Mouse (Mus musculus) adipocyte (in vitro differentiated cells): ENCODE results near the gene Schip1.
A peak's percentile ranks its signal among the peaks of the same experiment; 100 is the strongest.

ENCODE experiments used
- DNase-seq: peaks from one replicate; pipeline ENCODE4 v3.0.0-alpha.2; 2016; ENCODE audit warnings: low spot score

The Schip1 gene

DNA sequence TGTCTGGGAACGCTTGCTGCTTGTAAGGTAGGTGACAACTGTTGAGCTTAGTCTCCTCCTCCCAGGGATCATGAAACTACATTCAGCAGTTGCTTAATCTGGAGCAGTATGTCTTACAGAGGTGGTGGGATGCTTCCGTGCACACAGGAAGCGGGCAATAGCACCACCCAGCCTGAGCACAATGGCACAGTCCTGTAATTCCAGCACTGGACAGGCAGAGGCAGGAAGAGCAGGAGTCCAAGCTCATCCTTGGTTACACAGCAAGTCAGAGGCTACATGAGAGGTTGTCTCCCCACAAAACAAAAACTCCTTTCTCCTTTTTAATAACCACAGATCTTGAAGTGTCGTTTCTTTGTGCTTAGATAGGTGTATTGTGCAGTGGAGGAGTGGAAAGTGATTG lies 447.1 kb downstream of the Schip1 start:
- no peak for DNase-seq

DNA sequence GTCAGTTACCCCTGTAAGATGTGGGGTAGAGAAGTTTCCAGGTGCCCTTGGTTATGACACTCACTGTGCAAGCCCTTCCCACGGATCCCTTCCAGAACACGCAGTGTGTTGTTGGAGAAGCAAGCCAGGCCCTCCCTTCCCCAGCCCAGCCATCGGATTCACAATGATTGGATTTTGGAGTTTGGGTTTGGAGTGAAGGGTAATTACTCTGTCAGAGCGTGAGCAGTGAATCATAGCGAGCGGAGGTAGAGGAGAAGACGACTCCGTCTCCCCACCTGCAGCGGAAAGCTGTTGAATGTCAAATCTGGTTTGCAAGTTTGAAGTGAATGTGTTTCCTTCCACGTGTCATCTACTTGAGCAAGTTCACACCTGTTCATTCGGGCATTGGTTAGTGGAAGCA lies 447.7 kb downstream of the Schip1 start:
- DNase-seq: no peak

DNA sequence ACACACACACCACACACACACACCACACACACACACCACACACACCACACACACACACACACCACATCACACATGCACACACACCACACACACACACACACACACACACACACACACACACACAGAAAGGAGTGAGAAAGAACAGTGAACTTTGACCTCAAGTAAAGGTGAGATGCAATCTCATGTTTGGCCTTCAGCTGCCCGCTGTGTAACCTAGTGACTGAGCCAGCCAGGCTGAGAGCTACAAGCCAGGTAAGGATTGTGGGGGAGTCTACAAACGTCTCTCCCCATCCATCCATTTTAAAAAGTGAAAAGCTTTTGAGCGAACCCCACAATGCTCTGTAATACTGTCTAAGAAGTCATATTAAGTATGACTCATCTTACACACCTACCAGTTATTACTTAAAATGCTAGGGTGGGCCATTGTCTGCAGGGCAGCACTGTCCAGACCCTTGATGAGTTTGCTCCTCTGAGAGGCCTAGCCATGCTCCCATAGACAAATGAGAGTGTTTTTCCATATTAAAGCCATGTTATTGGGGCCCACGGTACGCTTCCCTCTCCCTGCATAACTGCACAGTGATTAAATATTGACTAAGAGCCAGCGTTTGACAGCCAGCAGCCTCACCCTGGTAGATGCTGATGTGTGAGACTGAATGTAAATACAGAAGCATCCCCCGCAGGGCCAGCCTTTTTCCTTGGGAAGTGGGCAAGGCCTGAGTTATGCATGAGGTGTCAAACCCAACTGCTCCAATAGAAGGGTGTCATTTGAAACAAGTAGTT lies 448.9 kb downstream of the Schip1 start:
- DNase-seq: no peak

DNA sequence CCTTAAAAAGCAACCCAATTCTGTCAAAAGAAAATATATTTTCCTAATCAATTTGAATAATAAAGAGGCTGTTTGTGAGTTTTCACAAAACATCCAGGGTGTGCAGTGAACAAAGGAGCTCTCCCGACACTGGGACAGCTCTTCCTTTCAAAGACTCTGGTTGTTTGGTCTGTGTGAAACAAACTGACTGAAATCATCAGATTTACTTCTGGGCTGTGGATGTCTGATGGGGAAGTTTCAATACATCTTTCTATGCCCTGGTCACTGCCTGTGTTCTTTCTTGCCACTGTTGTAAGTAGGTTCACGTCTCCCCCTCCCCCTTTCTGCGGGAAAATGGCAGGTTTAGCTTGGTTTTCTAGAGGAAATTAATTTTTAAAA lies 449.5 kb downstream of the Schip1 start:
- DNase-seq: no peak

DNA sequence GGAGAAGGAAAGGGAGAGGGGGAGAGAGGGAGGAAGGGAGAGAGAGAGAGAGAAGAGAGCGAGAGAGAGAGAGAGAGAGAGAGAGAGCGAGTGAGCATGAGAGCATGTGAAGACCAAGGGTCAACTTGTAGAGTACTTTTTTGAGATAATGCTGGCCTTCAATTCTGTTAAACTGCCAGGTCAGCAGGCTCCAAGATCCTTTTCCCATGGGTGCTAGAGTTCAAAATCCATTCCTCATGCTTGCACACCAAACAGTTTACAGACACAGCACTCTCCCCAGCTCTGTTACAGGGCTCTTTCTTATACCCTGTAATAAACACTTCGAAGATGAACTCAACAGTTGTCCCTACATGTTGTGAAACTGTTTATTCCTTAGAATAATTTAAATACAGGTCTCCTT lies 450.1 kb downstream of the Schip1 start:
- peak; percentile 42 for DNase-seq

DNA sequence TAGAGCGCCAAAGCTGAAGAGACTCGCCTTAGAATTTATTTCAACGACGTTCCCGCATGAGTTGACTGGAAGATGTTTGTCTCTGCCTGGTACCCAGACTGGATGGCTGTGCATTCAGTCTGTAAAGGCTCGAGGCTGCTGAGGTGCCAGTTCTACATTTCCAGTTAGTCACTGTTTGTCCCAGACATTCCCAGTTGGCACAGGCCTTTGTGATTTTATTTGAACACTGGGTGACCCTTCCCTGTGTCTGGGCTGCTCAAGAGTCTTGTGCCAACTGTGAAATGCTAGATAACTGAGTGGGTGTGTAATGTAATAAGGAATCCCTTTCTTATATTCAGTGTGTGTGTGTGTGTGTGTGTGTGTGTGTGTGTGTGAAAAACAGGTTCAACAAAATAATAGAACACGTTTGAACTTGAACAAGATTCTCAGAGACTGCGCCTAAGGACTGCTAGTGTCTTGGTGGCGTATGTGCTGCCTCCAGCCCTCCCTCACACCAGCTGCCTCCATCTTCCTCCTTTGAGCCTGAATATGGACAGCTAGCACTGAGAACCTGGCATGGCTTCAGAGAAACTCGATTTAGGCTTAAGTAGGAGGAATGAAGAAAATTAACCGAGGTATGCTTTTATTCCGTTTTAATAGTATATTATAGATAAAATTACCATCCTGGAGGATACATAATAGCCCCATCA lies 451.9 kb downstream of the Schip1 start:
- peak; percentile 35 for DNase-seq

DNA sequence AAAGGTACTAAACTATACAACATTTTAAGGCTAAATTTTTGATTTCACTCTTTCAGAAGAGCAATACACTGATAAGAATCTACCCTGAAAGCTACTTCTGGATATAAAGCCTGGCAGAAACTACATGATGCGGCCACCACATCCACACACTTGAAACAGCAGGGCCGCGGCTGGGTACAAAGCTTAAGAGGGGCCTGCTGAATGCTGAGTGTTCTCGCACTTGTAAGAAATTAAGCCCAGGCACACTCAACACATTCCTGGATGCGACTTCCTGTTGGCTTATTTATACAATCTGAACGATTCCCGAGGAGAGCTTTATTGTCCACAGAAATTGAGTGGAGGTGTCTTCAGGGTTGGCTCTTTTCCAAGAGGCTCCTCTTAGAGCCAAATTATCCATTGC lies 452.6 kb downstream of the Schip1 start:
- no peak for DNase-seq

DNA sequence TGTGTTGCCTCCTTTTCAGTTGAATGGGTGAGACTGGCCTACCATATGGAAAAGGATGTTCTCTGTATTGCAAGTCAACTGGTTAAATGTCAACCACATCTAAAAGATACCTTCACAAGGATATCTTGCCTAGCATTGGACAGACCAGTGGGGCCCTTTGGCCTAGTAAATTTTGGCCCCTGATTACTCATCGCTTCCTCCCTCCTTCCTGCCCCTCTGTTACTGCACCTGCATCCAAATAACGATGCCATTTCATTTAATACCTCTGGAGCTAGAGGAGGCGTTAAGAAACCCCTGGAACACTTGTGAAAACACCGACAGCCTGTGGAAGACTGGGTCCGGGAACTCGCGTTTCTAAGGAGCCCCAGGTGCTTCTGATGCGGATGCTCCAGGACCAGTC lies 453.4 kb downstream of the Schip1 start:
- DNase-seq: no peak

DNA sequence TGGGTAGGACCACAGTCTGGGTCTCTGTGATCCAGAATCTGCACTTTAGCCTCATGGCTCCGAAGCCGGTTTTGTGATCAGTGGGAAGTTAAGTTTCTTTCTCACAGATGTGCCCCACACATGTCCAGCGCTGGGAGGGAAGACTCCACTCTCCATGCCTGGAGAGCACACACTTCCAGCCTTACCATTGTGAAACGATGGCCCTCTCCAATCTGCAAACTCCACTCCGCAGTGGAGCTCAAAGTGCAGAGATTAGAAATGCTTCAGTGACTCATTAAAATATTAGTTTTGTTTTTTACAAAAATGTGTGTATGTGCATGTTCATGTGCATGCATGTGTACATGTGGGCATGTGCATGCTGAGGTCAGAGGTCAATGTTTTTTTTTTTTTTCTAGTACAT lies 454.0 kb downstream of the Schip1 start:
- DNase-seq: no peak

DNA sequence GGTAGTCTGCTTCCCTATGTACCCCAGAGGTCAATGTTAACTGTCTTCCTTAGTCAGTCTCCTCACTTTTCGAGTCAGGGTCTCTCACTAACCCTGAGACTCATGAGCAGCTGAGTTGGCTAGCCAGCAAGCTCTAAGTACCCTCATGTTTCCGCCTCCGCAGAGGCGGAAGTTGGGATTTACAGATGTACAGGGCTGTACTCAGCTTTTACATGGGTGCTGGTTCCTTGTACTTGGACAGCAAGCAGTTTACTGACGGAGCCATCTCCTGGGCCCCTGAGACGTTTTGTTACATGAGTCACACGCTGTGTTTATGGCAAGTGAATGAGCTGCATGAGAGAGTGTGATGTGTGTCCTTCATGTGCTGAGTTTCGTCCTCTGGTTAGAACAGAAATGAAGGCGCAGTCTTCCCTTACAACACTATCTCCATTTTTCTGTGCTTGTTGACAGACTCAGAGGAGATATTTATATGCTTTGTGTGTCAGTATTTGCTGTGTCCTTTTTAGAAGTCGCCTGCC lies 460.8 kb downstream of the Schip1 start:
- no peak for DNase-seq

DNA sequence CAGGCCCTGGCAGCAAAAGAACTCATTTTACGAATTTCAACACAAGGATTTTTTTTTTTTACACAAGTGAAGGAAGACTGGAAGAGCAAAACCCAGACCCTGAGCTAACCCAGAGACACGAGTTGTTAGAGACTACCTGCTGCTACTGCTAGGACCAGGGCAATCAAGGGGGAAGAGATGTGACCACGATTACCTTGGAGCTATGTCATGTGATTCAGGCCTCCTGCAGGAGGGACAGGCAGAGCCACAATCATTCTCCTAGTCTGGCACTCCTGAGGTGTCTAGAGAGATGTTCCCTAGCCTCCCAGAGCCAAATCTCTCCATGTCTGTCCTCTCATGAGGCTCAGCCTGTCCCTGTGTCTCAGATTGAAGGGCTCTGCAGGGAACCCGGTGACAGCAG lies 461.8 kb downstream of the Schip1 start:
- DNase-seq: no peak

DNA sequence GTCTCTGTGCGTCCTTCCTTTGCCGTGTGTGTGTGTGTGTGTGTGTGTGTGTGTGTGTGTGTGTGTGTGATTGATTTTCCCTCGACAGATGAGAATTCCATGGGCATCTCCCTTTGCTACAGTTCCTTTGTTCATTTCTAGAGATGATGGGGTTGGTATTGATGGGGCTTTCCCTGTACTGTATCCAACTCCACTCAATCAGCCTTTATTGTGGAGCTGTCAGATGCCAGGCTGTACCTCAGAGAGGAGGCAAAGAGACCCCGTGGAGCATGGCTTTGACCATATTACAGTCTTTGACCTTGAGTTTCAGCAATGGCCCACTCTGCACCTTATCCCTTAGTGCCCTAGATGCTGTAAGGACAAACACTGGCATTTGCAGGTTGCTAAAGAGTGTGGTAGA lies 462.6 kb downstream of the Schip1 start:
- DNase-seq: no peak

DNA sequence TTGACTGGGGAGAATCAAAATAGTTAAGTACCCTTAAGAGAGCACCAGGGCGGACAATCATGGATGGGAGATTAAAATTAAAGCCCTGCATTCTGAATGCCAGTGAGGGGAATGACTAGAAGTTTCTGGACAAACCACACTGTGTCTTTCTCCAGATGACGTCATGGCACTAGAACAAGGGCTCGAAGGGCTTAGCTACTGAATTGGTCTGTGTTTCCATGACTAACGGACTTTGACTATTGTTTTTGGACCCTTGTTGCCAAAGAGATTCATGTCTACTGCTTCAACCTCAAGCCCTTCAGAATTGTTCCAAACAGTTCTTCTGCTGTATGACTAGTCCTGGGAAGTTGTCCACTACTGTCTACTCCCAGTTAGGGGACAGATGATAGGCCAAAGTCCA lies 467.3 kb downstream of the Schip1 start:
- DNase-seq: no peak

DNA sequence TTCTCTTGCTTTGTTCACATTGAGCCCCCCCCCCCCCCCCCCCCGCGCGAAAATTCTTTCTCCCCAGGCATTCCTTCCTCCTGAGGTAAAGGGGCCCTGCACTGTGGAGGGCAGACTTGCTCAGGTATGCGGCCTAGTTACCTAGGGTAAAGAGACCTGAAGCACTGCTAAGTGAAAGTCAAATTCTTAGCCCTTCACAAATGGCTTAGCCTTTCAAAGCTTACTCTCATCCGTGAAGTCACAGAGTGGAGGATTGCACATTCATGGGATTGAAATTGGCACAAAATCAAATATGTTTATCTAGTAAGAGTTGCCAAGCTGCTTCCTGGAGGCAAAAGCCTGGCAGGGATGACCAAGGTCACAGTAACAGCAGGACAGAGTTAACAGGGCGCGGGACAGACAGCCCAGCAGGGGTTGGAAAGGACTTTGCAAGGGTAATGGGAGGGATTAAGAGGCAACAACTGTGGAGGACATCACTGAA lies 470.0 kb downstream of the Schip1 start:
- peak; percentile 23 for DNase-seq

DNA sequence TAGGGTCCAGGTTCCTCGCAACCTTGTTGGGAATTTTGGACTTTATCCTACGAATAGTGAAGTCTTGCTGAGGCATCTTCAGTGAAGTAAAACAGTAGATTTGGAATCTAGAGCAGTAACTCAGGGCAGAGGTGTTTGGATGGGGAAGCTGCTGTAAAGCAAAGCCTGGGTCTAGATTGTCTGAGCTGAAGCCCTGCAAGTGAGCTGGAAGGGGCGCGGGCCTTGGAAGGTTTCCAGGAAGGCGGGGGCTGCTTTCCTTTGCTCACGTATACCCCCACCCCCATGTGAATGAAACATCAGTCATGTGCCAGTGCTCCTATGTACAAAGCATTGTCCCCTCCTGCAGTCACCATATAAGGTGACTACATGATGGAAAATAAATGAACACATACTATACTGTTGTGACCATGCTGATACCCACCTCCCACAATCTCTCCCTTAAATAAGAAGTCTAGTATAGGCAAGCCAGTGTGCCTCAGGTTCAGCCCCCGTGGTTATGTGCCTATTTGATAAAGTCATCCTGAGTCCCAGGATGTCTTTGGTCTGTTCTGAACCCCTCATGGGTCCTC lies 470.6 kb downstream of the Schip1 start:
- DNase-seq: no peak

DNA sequence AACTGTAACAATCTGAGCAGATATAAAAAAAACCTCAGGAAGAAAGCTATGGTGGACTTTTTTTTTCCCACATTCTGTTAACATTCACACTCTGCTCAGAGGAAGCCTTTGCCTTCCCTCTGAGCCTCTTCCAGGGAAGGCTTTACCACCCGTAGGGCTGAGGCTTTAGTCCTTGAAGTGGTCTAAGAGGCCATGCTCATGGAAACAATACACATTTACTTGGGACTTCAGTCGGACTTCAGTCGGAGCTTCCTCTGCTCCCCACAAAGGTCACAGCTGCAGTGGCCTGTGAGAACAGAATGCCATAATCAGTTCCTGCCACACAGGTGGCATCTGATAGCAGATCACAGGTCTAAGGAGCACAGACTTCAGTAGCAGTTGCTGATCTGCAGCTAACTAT lies 471.5 kb downstream of the Schip1 start:
- DNase-seq: no peak

DNA sequence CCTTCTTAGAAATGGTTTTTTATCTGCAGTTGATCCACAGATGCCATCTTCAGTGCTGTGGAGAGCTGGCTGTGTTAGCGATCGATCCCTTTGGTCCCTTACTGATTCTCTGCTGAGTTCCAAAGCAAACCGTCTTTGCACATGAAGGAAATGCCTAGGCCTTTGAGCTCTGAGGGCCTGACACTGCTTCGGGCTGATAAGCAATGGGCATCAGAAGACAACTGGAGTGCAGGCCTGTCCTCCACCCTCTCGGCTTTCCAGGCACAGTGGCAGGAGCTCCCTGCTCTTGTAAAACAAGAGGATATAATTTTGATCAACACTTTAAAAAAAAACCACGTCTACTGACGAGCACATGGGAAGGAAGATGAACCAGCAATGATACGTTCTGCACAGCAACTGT lies 477.1 kb downstream of the Schip1 start:
- no peak for DNase-seq

DNA sequence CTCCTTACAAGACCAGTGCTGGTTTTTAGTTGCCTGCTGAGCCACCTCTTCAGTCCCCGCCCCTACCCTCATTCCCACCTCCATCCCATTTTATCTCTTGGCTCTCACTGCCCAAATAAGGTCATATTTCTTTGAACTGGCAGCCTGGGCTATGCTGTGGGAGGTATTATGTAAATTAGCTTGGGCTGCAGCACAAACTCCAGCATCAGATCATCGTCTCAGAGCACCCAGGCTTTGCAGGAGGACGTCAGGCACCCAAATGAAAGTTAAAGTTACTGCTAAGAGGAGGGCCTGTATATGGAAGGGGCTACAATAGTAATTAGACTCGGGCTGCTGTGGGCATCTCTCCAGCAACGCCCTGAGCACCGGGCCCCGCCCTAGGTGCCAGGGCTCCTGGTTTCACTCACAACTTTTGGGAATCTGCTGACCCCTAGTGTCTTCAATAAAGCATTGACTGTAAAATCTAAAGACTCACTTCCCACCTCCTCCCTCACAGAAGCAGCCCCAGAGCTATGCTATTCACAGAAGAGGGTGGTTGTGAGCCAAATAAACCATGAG lies 478.4 kb downstream of the Schip1 start:
- peak; percentile 73 for DNase-seq

DNA sequence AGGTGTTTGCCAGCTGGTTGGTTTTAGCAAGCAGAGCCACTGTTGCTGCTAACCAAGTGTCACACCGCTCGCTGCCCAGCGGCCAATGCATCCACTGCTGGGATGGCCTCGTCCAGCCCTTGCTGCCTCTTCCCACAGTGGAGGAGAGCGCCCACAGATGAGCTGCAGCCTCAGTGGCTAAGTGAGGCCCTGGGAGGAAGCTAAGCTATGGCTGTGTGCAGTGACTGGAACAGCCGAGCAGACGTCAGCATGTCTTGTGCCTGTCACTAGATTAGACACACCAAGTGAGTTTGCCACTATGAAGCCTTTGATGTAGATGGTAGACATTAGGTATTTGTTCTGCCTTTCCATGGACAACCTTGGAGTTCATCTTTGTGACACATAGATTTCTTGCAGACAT lies 480.2 kb downstream of the Schip1 start:
- no peak for DNase-seq

DNA sequence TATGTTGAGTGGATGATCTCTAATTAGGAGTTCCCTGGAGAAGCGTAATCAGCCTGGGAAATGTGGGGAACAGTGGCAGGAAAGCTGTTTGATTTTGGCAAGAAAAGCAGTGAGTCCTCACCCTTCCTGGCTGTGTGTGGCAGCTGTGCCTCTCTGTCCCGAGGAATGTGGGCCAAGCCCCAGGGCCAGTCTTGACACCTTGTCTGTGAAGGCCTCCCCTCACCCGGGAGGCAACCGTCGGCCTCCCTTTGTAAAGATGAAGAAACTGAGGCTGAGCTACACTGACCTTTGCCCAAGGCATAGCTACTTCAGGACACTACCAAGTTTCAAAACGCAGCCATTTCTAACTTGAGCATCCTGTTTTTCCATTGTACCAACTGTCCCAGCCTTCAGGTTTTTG lies 481.3 kb downstream of the Schip1 start:
- DNase-seq: no peak

DNA sequence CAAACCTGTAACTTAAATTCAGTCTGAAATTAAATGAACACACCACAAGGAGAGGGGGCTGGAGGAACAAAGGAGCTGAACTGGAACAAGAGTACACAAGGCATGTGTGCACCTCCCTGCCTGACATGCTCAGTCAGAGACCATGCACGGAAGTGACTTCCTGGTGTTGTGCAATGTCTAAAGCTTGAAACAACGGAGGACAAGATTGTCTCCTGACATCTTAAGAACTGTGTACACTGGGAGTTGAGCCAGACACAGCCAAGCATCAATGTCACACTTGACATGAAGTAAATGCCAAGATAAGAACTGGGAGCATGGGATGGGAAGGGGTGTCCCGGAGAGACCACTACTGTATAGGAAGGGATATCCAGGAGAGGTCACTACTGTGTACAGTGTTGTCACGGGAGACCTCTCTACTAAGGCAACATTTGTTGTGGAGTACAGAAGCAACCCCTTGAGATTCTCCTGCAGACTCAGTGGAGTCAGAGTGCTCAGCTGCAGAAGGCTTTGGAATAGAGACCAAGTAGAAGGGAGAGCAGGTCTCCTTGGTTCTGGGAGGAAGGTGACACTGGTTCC lies 490.6 kb downstream of the Schip1 start:
- peak; percentile 5 for DNase-seq

DNA sequence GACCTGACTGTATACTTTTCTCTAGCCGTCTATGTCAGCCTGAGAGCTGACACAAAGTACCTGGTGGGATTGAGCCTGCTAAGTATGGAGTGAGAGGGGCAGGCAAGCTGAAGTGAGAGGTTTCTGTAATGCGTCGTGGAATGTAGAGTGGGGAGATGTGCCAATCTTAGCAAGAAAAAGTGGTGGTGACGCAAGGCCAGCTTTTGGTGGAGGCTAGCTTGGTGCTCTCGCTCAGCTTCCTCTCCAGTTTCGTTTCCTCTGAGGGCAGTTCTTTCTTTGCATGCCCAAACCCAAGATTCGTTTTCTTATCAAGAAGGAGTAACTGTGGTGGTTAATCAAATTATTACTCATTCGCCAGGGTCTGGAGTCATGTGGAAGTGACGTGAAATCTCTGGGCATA lies 492.3 kb downstream of the Schip1 start:
- no peak for DNase-seq

DNA sequence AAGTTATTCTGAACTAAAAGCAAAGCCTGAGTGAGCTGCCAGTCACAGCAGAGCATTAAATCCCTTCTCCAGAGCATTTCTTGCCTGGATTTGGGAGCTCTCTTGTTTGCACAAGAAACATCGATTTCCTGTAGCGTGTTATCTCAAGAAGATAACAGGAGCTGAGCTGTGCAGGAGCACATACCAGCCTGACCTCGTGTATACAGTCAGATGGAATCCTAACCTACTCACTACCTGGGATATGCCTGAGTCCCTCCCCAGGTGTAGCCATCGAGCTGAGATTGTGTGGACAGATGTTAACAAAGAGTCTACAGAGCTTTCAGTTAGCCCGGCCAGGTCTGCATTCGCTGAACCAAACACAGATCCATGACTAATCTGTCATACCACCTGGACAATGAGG lies 494.1 kb downstream of the Schip1 start:
- no peak for DNase-seq
